Mouse (Mus musculus) gastrocnemius, adult 8-10 months (tissue): ENCODE measurements around the gene Wdtc1. TPM values are rescaled to one million over a fixed set of nuclear protein-coding genes. Genes with fewer than 3 reads are reported as not detected.

ENCODE experiments used
- DNase-seq, 2 experiments: peaks; one replicate each; pipeline ENCODE4 v3.0.0; 2022; ENCODE audit warnings: low spot score in 2 of 2
- total RNA-seq, 4 experiments: library from RNA; stranded (reverse); gene quantifications; 2 replicates each; pipeline ENCODE4 v1.2.4; 2022

The Wdtc1 gene
- total RNA-seq, 4 experiments from 2014 or later = 85.4 to 104 (median 95.3) TPM

GRCm38 (mm10) chr4:133333306-133333705 is 20.0 kb downstream of the Wdtc1 start:
- no peak for DNase-seq

- no peak for DNase-seq
Observed at GRCm38 (mm10) chr4:133330296-133330695, 23.0 kb downstream of the Wdtc1 start.

GRCm38 (mm10) chr4:133328129-133328528 is 25.2 kb downstream of the Wdtc1 start:
- DNase-seq = no peak

GRCm38 (mm10) chr4:133319667-133320066 is 33.6 kb downstream of the Wdtc1 start:
- no peak for DNase-seq

GRCm38 (mm10) chr4:133315991-133316390 is 37.3 kb downstream of the Wdtc1 start:
- peak; percentile 13 to 38 for DNase-seq

GRCm38 (mm10) chr4:133314896-133315295 is 38.4 kb downstream of the Wdtc1 start:
- peak in 1 of 2 experiments; percentile 14 for DNase-seq

- DNase-seq = peak; percentile 68 to 72
Observed at GRCm38 (mm10) chr4:133309948-133310347, 43.3 kb downstream of the Wdtc1 start.

GRCm38 (mm10) chr4:133307331-133307730 is 46.0 kb downstream of the Wdtc1 start:
- DNase-seq = peak; percentile 45 to 50

- no peak for DNase-seq
Observed at GRCm38 (mm10) chr4:133305825-133306224, 47.5 kb downstream of the Wdtc1 start.

GRCm38 (mm10) chr4:133304770-133305169 is 48.5 kb downstream of the Wdtc1 start:
- DNase-seq = no peak

- no peak for DNase-seq
Observed at GRCm38 (mm10) chr4:133302668-133303067, 50.6 kb downstream of the Wdtc1 start.

- DNase-seq = peak; percentile 43 to 47
Observed at GRCm38 (mm10) chr4:133301802-133302201, 51.5 kb downstream of the Wdtc1 start.

GRCm38 (mm10) chr4:133300421-133300820 is 52.9 kb downstream of the Wdtc1 start:
- no peak for DNase-seq

GRCm38 (mm10) chr4:133299701-133300100 is 53.6 kb downstream of the Wdtc1 start:
- no peak for DNase-seq

GRCm38 (mm10) chr4:133298516-133299365 is 54.5 kb downstream of the Wdtc1 start:
- DNase-seq = no peak

- DNase-seq = peak; percentile 62 to 67
Observed at GRCm38 (mm10) chr4:133297801-133298238, 55.5 kb downstream of the Wdtc1 start.

GRCm38 (mm10) chr4:133297360-133297759 is 55.9 kb downstream of the Wdtc1 start:
- DNase-seq = no peak

GRCm38 (mm10) chr4:133294084-133294483 is 59.2 kb downstream of the Wdtc1 start:
- DNase-seq = no peak

GRCm38 (mm10) chr4:133292901-133293843 is 60.1 kb downstream of the Wdtc1 start:
- DNase-seq = no peak

- DNase-seq = no peak
Observed at GRCm38 (mm10) chr4:133292405-133292804, 60.9 kb downstream of the Wdtc1 start.

GRCm38 (mm10) chr4:133291255-133291654 is 62.0 kb downstream of the Wdtc1 start:
- no peak for DNase-seq
